Mouse (Mus musculus): Measurements from ENCODE around the gene Slc22a20. TPM values are rescaled to one million over a fixed set of nuclear protein-coding genes. Genes with fewer than 3 reads are reported as not detected.

Slc22a20 gene
- polyA plus RNA-seq, 1 experiment, result not detected

DNA sequence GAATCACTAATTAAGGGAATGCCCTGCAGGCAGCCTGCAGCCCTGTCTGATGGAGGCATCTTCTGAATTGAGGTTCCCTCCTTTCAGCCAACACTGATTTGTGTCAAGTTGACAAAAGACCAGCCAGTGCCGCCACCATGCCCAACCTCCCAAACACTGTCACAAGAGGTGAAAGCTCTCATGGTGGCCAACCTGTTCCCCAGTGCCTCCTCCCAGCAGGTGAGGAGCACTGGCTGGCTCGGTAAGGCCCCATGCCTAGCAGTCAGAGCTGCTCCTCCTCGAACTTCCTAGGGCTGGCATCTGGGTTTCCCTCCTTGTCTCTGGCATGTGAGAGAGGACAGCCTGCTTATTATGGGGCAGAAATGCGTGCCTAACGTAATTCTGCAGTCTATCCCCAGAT lies 46.2 kb downstream of the Slc22a20 start:
- Histone ChIP-seq H3K27me3 (ENCODE audit: control insufficient read depth, insufficient read depth, insufficient read length) (no peaks in the 10 kb centered on the region), H3K4me3 (no peak overlapping the region), H3K4me2 (ENCODE audit: low read depth) (peak overlapping the region; percentile 62), H3ac (ENCODE audit: control insufficient read depth, insufficient read length) (no peak overlapping the region), H3K36me3 (ENCODE audit: control insufficient read depth, insufficient read depth) (no peaks in the 10 kb centered on the region), H3K79me2 (ENCODE audit: control insufficient read depth, insufficient read depth) (no peaks in the 10 kb centered on the region)
- TF ChIP-seq MYOG (IDR thresholded peaks at IDR 0.05; ENCODE audit: control insufficient read depth in 1 of 3, insufficient read depth in 1 of 3, insufficient read length in 2 of 3, low read depth in 2 of 3) (no peak), REST (IDR thresholded peaks at IDR 0.05; ENCODE audit: insufficient read depth, insufficient read length) (no peak), USF1 (IDR thresholded peaks at IDR 0.05; ENCODE audit: low read depth) (no peak), POLR2AphosphoS2 (IDR thresholded peaks at IDR 0.05; ENCODE audit: insufficient read length, low read depth) (no peak), POLR2A (IDR thresholded peaks at IDR 0.05; ENCODE audit: insufficient read length, low read depth) (no peak), SRF (IDR thresholded peaks at IDR 0.05; ENCODE audit: control insufficient read depth, insufficient read length, low read depth) (no peak), TCF12 (IDR thresholded peaks at IDR 0.05; ENCODE audit: insufficient read depth, poor library complexity, severe bottlenecking) (no peak), E2F4 (IDR thresholded peaks at IDR 0.05; ENCODE audit: insufficient read depth) (no peak), MAX (IDR thresholded peaks at IDR 0.05; ENCODE audit: low read depth) (no peak), MYOD1 (IDR thresholded peaks at IDR 0.05; ENCODE audit: control insufficient read depth in 1 of 3, insufficient read length in 2 of 3, low read depth in 2 of 3) (no peak), CEBPB (IDR thresholded peaks at IDR 0.05; ENCODE audit: insufficient read depth, poor library complexity, severe bottlenecking) (no peak), TCF3 (IDR thresholded peaks at IDR 0.05; ENCODE audit: insufficient read length, low read depth) (no peak)

DNA sequence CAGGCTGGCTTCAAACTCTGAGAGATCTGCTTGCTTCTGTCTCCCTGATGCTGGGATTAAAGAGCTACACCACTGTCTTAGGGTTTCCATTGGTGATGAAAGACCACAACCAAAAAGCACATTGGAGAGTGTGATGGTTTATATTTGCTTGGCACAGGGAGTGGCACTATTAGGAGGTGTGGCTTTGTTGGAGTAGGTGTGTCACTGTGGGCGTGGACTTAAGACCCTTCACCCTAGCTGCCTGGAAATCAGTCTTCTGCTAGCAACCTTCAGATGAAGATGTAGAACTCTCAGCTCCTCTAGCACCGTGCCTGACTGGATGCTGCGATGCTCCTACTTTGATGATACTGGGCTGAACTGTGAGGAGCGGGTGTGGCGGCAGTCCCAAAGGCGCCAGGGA lies 47.4 kb downstream of the Slc22a20 start:
- TF ChIP-seq REST (IDR thresholded peaks at IDR 0.05; ENCODE audit: insufficient read depth, insufficient read length) (no peak), E2F4 (IDR thresholded peaks at IDR 0.05; ENCODE audit: insufficient read depth) (no peak), MAX (IDR thresholded peaks at IDR 0.05; ENCODE audit: low read depth) (no peak), SRF (IDR thresholded peaks at IDR 0.05; ENCODE audit: control insufficient read depth, insufficient read length, low read depth) (no peak), MYOG (IDR thresholded peaks at IDR 0.05; ENCODE audit: control insufficient read depth in 1 of 3, insufficient read depth in 1 of 3, insufficient read length in 2 of 3, low read depth in 2 of 3) (no peak), USF1 (IDR thresholded peaks at IDR 0.05; ENCODE audit: low read depth) (no peak), TCF12 (IDR thresholded peaks at IDR 0.05; ENCODE audit: insufficient read depth, poor library complexity, severe bottlenecking) (no peak), MYOD1 (IDR thresholded peaks at IDR 0.05; ENCODE audit: control insufficient read depth in 1 of 3, insufficient read length in 2 of 3, low read depth in 2 of 3) (no peak), POLR2AphosphoS2 (IDR thresholded peaks at IDR 0.05; ENCODE audit: insufficient read length, low read depth) (no peak), POLR2A (IDR thresholded peaks at IDR 0.05; ENCODE audit: insufficient read length, low read depth) (no peak), CEBPB (IDR thresholded peaks at IDR 0.05; ENCODE audit: insufficient read depth, poor library complexity, severe bottlenecking) (no peak)
- Histone ChIP-seq H3K79me2 (ENCODE audit: control insufficient read depth, insufficient read depth) (no peaks in the 10 kb centered on the region), H3K4me2 (ENCODE audit: low read depth) (no peak overlapping the region), H3ac (ENCODE audit: control insufficient read depth, insufficient read length) (no peak overlapping the region), H3K27me3 (ENCODE audit: control insufficient read depth, insufficient read depth, insufficient read length) (no peaks in the 10 kb centered on the region), H3K4me3 (no peak overlapping the region), H3K36me3 (ENCODE audit: control insufficient read depth, insufficient read depth) (no peaks in the 10 kb centered on the region)

DNA sequence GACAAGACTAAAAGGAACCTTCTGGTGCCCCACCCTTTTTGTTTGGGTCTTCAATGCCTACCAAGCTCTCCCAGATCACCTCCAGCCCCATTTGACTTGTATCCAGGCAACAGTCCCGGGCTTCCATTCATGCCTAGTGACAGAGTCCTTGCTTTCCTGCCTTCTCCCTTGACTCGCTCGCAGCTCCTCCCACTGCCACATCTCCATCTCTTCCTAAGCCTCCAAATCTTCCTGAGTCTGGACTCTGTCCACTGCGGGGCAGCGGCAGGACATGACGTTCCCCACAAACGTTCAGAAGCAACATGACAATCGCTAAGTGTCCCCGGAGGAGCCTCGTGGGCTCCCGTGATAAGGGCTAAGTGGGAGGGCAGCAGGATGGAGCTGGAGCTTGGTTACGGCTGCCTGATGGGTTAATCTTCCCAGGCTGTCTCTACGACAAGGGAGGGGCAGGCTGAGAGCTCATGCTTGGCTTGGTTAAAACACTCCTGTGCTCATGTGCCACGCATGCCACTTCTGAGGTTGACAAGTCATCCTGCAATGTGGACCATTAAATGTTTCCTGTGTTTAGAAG lies 48.0 kb downstream of the Slc22a20 start:
- no peak overlapping the region for H3K4me2 ChIP-seq (ENCODE audit: low read depth)
- H3K27me3 ChIP-seq (ENCODE audit: control insufficient read depth, insufficient read depth, insufficient read length), result no peaks in the 10 kb centered on the region
- no peaks in the 10 kb centered on the region for H3K79me2 ChIP-seq (ENCODE audit: control insufficient read depth, insufficient read depth)
- H3ac ChIP-seq (ENCODE audit: control insufficient read depth, insufficient read length), result no peak overlapping the region
- H3K36me3 ChIP-seq (ENCODE audit: control insufficient read depth, insufficient read depth), result no peaks in the 10 kb centered on the region
- H3K4me3 ChIP-seq, result no peak overlapping the region
- no peak for TF ChIP-seq TCF12 (IDR thresholded peaks at IDR 0.05; ENCODE audit: insufficient read depth, poor library complexity, severe bottlenecking)
- no peak for TF ChIP-seq MAX (IDR thresholded peaks at IDR 0.05; ENCODE audit: low read depth)
- TF ChIP-seq CEBPB (IDR thresholded peaks at IDR 0.05; ENCODE audit: insufficient read depth, poor library complexity, severe bottlenecking), result no peak
- TF ChIP-seq USF1 (IDR thresholded peaks at IDR 0.05; ENCODE audit: low read depth), result no peak
- TF ChIP-seq E2F4 (IDR thresholded peaks at IDR 0.05; ENCODE audit: insufficient read depth), result no peak
- no peak for TF ChIP-seq TCF3 (IDR thresholded peaks at IDR 0.05; ENCODE audit: insufficient read length, low read depth)
- TF ChIP-seq POLR2AphosphoS2 (IDR thresholded peaks at IDR 0.05; ENCODE audit: insufficient read length, low read depth), result no peak
- no peak for TF ChIP-seq POLR2A (IDR thresholded peaks at IDR 0.05; ENCODE audit: insufficient read length, low read depth)
- no peak for TF ChIP-seq SRF (IDR thresholded peaks at IDR 0.05; ENCODE audit: control insufficient read depth, insufficient read length, low read depth)

- no peaks in the 10 kb centered on the region for H3K79me2 ChIP-seq (ENCODE audit: control insufficient read depth, insufficient read depth)
- H3K36me3 ChIP-seq (ENCODE audit: control insufficient read depth, insufficient read depth), result no peaks in the 10 kb centered on the region
- no peak overlapping the region for H3ac ChIP-seq (ENCODE audit: control insufficient read depth, insufficient read length)
- no peak overlapping the region for H3K4me2 ChIP-seq (ENCODE audit: low read depth)
- no peak overlapping the region for H3K4me3 ChIP-seq
- TF ChIP-seq MYOG (IDR thresholded peaks at IDR 0.05; ENCODE audit: control insufficient read depth in 1 of 3, insufficient read depth in 1 of 3, insufficient read length in 2 of 3, low read depth in 2 of 3), result peak in 1 of 3 experiments; percentile 5
- TF ChIP-seq POLR2A (IDR thresholded peaks at IDR 0.05; ENCODE audit: insufficient read length, low read depth), result no peak
- TF ChIP-seq REST (IDR thresholded peaks at IDR 0.05; ENCODE audit: insufficient read depth, insufficient read length), result no peak
- no peaks in the 10 kb centered on the region for H3K27me3 ChIP-seq (ENCODE audit: control insufficient read depth, insufficient read depth, insufficient read length)
These were observed 48.7 kb downstream of the Slc22a20 start for GRCm38 (mm10) chr19:5937095-5937835.
